Mouse (Mus musculus) frontal cortex, postnatal 10 days (tissue): Measurements from ENCODE around the gene Agrp.

Experiments used
- DNase-seq, 2 experiments: peaks; one replicate each; pipeline ENCODE4 v3.0.0; 2022; ENCODE audit warnings: low spot score in 2 of 2, mixed read lengths in 1 of 2

Agrp gene

GRCm38 (mm10) chr8:105636963-105637510 is at the start of gene Agrp:
Gene Agrp, minus strand, starts transcription at chr8:105637393.
- peak; percentile 45 to 61 for DNase-seq

- DNase-seq, result no peak
Observed at GRCm38 (mm10) chr8:105686551-105686950, 49.4 kb upstream of the Agrp start.

- DNase-seq, result no peak
Observed at GRCm38 (mm10) chr8:105685796-105686308, 48.7 kb upstream of the Agrp start, which contains the start of gene Carmil2. Gene Carmil2, plus strand, starts transcription at chr8:105686274.

GRCm38 (mm10) chr8:105685325-105685724 is 48.1 kb upstream of the Agrp start:
- no peak for DNase-seq

GRCm38 (mm10) chr8:105677891-105678290 is 40.7 kb upstream of the Agrp start:
- DNase-seq, result no peak

GRCm38 (mm10) chr8:105661167-105661566 is 24.0 kb upstream of the Agrp start:
- DNase-seq, result no peak

GRCm38 (mm10) chr8:105657641-105658040 is 20.4 kb upstream of the Agrp start:
- no peak for DNase-seq

GRCm38 (mm10) chr8:105648929-105649328 is 11.7 kb upstream of the Agrp start:
- no peak for DNase-seq

- no peak for DNase-seq
Observed at GRCm38 (mm10) chr8:105645205-105645604, 8.0 kb upstream of the Agrp start.

- no peak for DNase-seq
Observed at GRCm38 (mm10) chr8:105640511-105640910, 3.3 kb upstream of the Agrp start.

- no peak for DNase-seq
Observed at GRCm38 (mm10) chr8:105639835-105640234, 2.6 kb upstream of the Agrp start.

- DNase-seq, result no peak
Observed at GRCm38 (mm10) chr8:105638510-105638909, 1.3 kb upstream of the Agrp start.

GRCm38 (mm10) chr8:105637601-105638041 is 428 bp upstream of the Agrp start:
- no peak for DNase-seq

- peak; percentile 85 to 90 for DNase-seq
Observed at GRCm38 (mm10) chr8:105636018-105636962, 903 bp downstream of the Agrp start, which contains the start of gene Ctcf. Gene Ctcf, plus strand, starts transcription at chr8:105636568.

GRCm38 (mm10) chr8:105635481-105635880 is 1.7 kb downstream of the Agrp start:
- DNase-seq, result no peak

- no peak for DNase-seq
Observed at GRCm38 (mm10) chr8:105634771-105635458, 2.3 kb downstream of the Agrp start.

GRCm38 (mm10) chr8:105629337-105629736 is 7.9 kb downstream of the Agrp start:
- no peak for DNase-seq

GRCm38 (mm10) chr8:105626086-105626485 is 11.1 kb downstream of the Agrp start:
- no peak for DNase-seq

GRCm38 (mm10) chr8:105624831-105625230 is 12.4 kb downstream of the Agrp start:
- DNase-seq, result no peak

- DNase-seq, result peak in 1 of 2 experiments; percentile 74
Observed at GRCm38 (mm10) chr8:105624401-105624800, 12.8 kb downstream of the Agrp start.

- no peak for DNase-seq
Observed at GRCm38 (mm10) chr8:105623679-105624245, 13.4 kb downstream of the Agrp start.

GRCm38 (mm10) chr8:105623118-105623517 is 14.1 kb downstream of the Agrp start:
- no peak for DNase-seq
